Mouse (Mus musculus) adrenal gland, postnatal 14 days (tissue): Measurements from ENCODE around the gene Colgalt2. TPM values are rescaled to one million over a fixed set of nuclear protein-coding genes. Genes with fewer than 3 reads are reported as not detected.
A peak's percentile ranks its signal among the peaks of the same experiment; 100 is the strongest.
"Not testable (repeated sequence)": the region's sequence is repeated elsewhere in the genome, so short reads cannot be mapped to it uniquely, and the experiment has no call there.

Source experiments
- DNase-seq: peaks from one replicate; pipeline ENCODE4 v3.0.0; 2021; ENCODE audit warnings: mixed read lengths
- long read RNA-seq, 2 experiments: library from polyadenylated mRNA; stranded (forward); transcript quantifications; one replicate each; pipeline ENCODE4 v2.0.0; 2021
- total RNA-seq: library from RNA; stranded (reverse); gene quantifications from 2 replicates; pipeline ENCODE4 v1.2.3, GENCODE M21; 2021

Gene Colgalt2
- total RNA-seq = 3.5 and 3.7 TPM in 2 replicates
- long read RNA-seq, experiment 1, full-length matches to known transcripts = 3 of 3 reads
- long read RNA-seq, experiment 1, partial matches to known transcripts = 0 of 3 reads
- long read RNA-seq, experiment 1, other reads (novel, unspliced or antisense) = 0 of 3 reads
- long read RNA-seq, experiment 2, full-length matches to known transcripts = 2 of 3 reads
- long read RNA-seq, experiment 2, partial matches to known transcripts = 1 of 3 reads
- long read RNA-seq, experiment 2, other reads (novel, unspliced or antisense) = 0 of 3 reads

DNA sequence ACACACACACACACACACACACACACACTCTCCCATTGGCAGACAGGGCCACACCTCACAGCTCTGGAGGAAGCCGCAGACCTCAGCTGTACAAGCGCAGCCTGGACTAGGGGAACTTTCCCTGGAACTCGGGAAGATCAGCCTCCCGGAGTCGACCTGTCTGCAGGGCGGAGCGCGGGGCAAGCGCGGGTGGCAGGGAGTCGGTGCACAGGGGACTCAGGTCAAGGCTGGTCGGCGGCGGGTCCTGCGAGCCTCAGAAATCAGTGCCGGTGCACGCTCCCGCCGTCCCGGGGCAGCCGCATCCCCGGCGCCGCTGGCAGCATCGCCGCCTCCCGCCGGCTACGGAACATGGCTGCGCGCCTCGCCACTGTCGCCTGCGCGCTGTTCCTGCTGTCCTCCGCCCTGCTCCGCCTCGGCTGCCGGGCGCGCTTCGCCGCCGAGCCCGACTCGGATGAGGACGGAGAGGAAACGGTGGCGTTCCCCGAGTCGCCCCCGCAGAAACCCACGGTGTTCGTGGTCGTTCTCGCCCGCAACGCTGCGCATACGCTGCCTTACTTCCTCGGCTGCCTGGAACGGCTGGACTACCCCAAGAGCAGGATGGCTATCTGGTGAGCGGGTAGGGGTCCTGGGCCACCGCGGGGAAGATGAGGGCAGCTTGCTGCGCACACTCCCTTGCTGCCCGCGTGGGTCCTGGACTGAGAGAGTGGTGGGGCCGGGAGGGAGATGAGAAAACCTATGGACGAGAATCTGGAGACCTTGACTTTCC lies at the start of gene Colgalt2:
Gene Colgalt2 (plus strand): TSS at position 41 of the 766 bp plus-strand sequence.
- peak; percentile 61 for DNase-seq

DNA sequence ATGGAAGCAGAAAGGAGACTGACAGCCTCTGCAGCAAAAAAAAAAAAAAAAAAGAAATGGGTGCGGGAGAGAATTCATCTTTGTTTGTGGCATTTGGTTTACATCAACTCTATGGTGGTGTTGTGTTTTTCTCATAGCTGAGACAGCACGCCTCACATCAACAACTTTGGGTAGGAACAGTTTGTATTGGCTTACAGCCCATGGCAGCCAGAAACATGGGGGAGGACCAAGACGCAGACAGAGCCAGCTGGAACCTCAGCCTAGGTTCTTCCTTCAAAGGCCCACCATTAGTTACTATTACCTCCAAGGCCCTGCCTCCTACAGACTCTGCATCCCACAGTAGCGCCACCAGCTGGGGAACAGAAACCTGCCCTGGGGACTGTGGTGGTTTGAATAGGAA lies 42.9 kb upstream of the Colgalt2 start:
- no peak for DNase-seq

DNA sequence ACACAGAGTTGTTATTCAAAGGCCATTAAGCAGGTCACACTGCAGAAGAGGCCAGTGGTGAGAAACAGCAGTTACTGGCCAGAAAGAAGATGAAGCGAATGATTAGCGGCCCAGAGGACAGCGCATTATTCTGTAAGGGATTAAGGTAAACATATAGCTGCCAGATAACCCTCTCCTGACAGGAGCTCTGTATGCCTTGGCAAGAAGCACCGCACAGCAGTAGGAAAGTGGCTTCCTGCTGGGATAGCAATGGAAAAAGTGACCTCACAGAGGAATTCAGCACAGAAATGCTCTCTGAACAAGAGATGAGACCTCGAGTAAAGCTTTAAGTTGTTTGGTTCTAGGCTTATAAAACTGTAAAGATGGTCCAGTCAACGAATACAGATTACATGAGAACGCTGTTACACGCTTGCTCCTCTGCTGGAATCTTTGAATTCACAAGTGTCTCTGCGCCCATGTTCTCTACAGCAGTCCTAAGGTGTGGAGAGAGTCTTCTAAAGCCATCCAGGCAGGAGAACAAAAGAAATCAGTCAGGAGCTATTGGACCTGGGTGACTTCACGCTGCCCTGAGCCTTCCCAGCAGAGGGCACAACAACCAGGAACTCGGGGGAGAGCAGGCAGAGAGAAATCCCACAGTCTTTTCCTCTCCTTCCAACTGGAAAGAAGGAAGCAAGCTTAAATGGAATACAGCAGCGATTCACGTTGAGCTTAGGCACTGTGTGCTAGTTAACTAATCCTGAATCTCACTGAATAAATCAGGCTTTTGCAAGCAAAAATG lies 31.1 kb upstream of the Colgalt2 start:
- peak; percentile 7 for DNase-seq

DNA sequence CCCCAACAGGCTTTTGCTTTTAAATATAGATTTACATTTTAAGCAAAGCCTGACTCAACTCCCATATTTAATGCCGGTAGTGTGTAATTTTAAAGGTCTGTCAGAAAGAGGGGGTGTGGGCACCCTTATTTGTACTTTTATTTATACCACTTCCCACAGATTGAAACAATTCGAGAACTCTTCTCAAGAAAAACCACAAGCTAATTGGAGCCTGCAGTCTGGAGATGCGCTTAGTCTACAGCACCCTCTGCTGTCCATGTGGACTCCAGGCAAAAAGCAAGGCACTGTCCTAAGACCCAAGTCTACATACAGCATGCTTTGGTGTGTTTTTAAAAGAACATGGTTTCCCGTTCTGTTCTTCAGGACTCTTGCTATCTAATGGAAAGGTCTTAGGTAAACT lies 30.5 kb upstream of the Colgalt2 start:
- peak; percentile 72 for DNase-seq

DNA sequence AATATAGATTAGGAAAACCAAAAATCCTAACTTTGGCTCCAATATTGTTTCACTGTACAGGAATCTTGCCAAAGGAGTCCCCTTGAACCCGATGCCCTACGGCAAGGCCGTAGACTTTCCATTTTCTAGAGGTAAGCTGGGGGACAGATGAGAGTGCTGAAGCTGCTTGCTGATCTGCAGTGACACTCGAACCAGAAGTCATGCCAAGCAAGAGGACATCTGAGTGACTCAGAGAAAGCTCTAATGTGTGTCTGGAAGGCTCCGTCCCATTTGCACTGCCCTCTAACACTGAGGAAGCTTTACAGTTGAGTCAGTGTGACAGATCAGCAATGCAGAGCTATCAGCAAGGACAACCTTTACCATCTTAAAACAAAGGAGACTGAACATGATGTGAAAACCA lies 21.3 kb upstream of the Colgalt2 start:
- DNase-seq = peak; percentile 17

DNA sequence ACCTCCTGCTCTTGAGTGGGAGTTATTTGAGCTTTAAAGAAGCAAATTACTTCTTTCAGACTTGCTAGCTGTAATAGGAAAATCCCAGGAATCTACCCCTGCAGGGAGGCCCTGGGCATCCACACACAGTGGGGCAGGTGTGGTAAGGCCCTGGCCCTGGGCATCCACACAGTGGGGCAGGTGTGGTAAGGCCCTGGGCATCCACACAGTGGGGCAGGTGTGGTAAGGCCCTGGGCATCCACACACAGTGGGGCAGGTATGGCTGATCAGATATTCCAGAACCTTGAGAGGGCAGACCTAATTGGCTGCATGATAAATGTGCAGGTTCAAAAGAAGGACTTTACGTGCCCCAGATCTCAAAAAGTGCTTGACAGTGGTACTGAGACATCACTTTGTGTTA lies 15.0 kb upstream of the Colgalt2 start:
- DNase-seq = no peak

DNA sequence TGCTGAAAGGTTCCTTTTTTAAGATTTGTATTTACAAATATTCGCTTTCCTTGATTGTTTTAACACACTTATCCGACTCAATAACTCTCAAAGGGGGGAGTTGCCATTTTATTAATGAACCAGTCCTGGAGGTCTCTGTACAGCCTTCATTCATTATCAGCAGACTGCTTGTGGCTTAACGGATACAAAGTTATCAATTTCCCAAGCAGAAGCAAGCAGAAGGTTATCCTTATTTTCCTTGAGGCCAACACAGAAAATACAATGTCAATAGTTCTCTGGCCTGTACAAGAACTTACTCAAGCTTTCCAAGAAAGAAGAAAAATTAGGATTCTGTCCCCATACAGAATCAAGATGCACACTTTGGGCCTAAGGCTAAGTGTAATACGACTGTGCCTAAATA lies 13.9 kb upstream of the Colgalt2 start:
- DNase-seq = not testable (repeated sequence)

DNA sequence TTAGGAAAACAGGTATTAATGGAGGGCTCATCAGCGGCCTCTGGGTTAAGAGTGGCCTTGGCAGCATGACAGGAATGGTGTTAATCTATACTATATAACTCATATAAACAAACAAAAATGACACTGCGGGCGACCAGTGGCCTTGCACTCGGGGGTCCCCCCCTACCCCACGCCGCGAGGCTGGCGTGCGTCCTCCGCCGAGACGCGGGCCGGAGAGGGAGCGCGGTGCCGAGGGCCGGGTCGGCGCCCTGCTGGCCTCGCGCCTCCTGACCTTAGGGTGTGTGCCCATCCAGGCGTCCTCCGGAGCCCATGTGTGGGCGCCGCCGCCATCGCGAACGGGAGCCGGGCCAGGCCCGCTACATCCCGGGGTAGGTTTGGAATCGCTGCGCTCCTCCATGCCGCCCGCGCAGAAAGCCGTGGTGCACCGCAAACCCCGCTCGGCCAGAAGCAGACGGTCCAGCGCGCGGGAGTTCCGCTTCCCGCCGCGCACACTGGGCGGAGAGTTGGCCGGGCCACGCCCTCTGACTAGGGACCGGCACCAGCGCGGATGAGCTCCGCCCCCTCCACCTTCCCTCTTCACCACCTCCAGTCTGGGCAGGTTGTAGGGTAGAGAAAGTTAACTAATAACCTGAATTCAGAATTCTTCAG lies 13.3 kb upstream of the Colgalt2 start, which contains the start of gene Tsen15:
Gene Tsen15 (minus strand): TSS at position 501 of the 648 bp plus-strand sequence.
- DNase-seq = peak; percentile 91

DNA sequence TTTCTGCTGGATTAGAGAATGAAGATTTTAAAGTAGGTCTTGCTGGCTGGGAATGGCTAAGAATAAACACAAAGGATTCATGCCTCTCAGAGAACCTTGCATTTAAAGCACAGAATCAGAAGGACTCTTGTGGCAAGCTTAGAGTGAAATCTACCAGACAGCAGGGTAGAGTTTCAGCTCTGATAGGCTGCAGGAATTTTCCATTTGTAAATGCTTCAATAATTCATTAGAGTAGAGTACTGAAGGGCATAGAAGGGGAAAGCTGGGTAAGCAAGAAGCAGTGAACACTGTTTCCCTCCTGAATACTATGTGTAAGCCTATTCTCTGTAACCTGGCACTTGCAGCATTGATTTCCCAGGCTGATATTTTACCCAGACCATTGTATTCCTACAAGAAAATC lies 10.4 kb upstream of the Colgalt2 start:
- DNase-seq = no peak

DNA sequence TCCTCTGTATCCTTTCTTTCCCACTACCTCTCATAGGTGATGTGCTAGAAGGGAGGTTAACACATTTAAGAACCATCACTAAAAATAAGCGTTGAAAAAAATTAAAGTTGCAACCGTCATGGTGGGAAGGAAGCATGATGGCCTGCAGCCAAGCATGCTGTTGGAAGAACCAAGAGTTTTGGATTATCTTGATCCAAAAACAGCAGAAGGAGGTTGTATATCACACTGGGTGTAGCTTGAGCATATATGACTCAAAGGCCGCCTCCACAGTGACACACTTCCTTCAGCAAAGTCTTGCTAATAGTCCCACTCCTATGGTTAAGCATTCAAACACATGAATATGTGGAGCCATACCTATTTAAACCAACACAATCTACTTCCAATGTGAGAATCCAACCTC lies 5.5 kb upstream of the Colgalt2 start:
- no peak for DNase-seq

DNA sequence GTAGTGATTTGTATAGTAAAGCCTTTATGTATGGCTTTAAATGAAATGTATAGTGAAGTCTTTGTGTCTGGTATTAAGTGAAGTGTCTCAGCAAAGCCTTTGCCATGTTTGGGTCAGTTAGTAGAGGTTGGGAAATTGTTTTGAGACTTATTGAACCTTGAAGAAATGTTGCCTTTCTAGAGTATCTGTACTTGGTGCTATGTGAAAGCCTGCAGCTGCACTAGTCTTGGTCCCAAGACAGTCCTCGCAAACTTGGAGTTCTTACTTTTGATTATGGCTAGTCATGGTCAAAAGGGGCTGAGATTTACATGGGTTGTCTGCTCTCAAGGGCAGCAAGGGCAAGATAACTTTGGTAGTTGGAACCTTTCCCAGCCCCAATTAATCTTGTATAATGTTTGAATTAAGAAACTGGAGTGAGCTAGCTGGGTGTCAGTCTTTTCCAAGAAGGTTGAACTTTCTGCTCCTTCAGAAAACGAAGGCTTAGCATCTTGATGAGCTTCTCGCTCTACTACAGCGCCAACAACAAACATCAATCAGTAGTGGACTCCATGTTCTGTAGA lies 4.6 kb upstream of the Colgalt2 start:
- DNase-seq = no peak

DNA sequence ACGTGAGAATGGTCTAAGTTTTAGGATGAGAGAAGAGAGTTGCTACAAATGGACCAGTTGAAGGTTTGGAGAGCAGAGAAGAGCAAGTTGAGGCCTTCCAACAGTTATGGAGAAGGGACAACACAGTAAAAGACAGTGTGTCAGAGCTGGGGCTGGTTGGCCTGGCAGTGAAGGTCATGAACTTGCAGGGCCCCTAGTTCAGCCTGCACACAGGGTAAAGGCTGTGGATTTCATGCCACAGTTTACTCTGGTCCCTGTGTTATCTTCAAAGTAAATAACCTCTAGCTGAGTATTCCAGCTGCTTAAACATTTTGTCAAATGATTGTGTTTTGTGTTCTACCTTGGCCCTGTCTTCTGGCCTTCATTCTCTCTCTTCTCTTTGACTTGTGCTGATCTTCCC lies 922 bp upstream of the Colgalt2 start:
- no peak for DNase-seq

DNA sequence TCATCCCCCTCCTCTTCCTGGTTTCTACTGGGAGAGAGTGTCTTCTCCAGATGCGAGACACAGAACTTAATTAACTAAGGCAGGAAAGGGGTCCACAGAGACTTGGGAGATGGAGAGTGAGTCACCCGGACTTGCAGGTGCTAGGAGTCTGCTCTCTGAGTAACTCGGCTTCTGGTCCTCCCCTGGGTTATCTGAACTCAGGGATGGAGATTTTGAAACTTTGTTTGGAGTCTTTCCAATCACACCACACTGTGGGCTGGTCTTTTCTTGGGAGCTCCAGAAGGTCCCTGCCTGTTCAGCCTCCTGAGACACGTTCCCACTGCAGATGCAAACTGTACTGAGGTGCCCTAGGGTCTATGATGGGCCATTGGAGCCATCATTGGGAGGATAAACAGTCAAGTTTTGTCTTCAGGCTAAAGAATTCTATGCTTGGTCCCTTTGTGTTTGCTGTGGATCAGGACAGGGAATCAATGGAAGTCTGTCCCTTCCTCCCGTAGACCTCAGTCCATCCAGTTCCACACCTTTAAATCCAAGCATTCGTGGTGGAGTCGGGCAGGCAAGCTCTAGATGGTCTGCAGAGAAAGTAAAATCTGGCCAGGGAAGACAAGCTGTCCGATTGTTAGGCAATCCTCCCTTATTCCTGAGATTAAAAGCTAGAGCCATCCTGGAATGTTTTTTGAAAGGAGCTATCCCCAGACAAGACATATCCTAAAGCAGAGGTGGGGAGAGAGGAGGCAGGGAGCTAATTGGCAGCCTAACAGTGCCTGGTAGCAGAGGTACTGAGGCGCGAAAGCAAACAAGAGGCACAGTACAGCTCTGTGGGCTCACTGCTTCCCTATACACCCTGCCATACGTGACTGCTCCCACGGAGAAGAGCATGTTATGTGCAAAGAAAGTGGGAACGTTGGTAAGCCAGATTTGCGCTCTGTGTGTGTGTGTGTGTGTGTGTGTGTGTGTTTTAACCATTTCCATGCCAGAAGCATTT lies 1.2 kb downstream of the Colgalt2 start:
- DNase-seq = peak; percentile 11

DNA sequence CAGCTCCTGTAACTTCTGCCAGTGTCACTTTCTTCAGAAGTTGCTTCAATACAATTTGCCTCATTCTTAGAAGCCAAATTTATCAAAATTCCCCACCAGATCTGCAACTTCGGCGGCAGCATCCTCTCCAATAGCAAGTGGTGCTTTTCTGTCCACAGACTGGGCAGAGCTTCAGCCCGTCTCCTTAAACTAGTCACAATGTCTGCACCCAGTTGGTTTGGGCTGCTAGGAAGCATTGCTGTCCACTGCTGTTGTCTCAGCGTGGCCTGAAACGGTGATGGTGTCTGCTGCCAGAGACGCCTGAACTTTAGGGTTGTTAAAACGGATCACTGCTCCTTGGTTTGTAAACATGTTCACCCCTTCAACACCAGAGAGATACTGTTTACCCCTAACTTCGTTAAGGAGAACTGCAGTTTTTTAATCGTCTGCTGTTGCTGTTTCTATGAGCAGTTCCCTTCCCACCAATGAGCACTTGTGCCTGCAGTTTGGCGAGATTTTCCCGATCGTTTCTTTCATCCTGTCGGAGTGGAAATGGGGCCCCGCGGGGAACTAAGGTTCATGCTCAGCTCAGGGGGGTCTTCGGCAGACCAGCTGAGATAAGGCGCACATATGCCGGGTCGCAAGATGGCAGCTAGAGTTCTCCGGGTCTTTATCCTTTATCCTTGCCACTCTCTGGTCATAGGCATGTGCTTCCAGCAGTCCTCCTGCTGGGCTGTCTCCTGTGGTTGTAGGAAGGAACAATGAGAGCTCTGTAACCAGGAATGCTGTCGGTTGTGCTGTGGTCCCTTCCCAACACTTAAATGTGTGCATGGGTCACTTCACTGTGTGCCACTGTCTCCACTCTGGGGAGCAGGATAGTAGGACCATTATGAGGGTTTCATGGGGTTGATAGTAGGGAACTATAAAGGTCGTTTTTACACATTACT lies 7.7 kb downstream of the Colgalt2 start:
- no peak for DNase-seq

DNA sequence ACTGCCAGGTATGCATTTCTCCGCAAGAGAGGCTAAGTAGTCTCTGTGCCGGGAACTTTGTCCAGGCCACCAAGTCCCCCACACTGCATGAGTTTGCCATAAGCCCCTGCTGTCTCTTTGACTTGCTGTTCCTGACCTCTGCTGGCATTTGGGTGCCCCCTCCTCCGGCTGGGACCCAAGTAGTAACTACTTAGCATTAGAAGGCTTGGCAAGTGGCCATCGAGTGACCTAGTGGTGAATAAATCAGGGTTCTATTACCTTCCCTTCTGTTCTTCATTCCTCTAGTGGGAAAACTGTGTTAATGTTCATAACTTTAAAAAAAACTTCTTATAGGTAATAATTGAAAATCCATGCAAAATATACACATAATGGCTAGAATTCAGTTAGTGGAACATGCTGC lies 9.7 kb downstream of the Colgalt2 start:
- no peak for DNase-seq

DNA sequence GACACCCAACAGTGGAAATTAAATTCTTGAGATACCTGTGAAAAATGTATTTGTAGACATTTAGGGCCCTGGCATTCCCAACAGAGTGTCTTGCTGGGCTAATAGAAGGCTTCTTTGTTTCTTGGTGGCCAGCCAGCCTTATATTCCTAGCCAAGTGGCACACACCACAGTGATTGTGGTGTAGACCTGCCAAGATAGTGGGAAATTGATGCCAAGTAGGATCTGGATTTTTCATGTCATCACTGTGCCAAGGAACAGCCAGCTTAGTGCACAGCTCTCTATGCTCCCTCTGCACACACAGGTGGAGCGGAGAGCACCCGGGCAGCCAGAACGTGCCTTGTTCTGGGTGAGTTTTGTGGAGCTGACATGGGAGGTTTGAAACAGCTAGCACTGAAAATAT lies 11.0 kb downstream of the Colgalt2 start:
- DNase-seq = peak; percentile 54

DNA sequence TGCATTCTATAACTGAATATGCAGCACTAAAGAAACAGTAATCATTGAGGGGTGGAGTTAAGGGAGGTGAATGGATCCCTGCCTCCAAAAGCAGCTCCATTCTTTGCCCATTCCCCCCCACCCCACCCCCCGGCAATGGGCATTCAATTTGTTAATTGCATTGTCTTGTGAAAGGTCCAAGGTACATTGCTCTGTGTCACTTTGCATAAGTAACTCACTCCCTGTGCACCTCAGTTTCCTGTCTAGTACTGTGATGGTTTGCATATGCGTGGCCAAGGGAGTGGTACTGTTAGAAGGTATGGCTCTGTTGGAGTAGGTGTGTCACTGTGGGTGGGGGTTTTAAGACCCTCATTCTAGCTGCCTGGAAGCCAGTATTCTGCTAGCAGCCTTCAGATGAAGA lies 13.5 kb downstream of the Colgalt2 start:
- no peak for DNase-seq

DNA sequence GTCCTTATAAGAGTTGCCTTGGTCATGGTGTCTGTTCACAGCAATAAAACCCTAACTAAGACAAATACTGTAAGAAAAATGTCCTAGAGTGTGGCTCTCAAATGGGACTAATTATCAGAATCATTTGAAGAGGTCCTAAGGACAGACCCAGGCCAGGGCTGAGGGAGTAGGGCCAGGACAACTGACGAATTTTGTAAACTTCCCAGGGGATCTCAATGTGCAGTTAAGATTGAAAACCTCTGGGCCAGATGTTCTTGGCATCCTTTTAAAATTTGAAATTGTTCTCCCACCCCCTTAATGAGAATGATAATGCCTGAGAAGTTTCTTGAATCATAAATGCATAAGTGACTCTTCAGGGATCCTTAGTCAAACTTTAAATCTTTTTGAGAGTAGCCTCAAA lies 14.3 kb downstream of the Colgalt2 start:
- DNase-seq = no peak

DNA sequence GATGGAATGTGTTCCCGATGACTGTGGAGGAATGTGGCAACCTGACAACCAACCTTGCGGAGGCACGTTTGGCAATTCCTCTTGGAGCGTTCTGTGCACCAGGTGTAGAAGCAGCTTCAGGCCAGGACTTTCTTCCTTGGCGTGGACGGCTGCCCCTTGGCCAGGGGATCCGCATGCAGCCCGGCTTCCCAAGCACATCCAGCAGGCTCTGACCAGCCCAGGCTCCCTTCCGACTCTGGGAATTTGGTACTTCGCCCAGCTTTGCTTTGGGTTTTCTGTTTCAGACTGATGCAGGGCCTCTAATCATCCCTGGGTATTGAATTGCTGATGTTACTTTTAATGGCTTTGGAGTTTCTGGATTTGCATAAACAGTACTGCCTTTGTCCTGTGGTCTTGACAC lies 14.8 kb downstream of the Colgalt2 start:
- no peak for DNase-seq
